Mouse (Mus musculus) neural tube, embryonic 13.5 days (tissue): Measurements from ENCODE around the gene Irf2. TPM values are rescaled to one million over a fixed set of nuclear protein-coding genes. Genes with fewer than 3 reads are reported as not detected.

ENCODE experiments used
- ATAC-seq: fragments of 200-750 bp; cut with Nextera tagmentation; 2 replicates; pipeline ENCODE4 v1.8.0; 2017; ENCODE audit warnings: low read depth, mild to moderate bottlenecking, moderate TSS enrichment, moderate library complexity
- H3K27ac ChIP-seq: fragments of 300-500 bp; sonication (generic); replicated peaks from 2 replicates; pipeline ENCODE4 v1.5.1; 2015; ENCODE audit warnings: moderate library complexity, mild to moderate bottlenecking, inconsistent platforms
- H3K27me3 ChIP-seq: fragments of 300-500 bp; sonication (generic); 2 replicates; pipeline ENCODE4 v1.6.1; 2015; ENCODE audit warnings: mild to moderate bottlenecking, inconsistent platforms
- H3K36me3 ChIP-seq: fragments of 300-500 bp; sonication (generic); 2 replicates; pipeline ENCODE4 v1.6.1; 2015; ENCODE audit warnings: mild to moderate bottlenecking, inconsistent platforms
- H3K4me1 ChIP-seq: fragments of 300-500 bp; sonication (generic); replicated peaks from 2 replicates; pipeline ENCODE4 v1.6.1; 2015; ENCODE audit warnings: inconsistent platforms
- H3K4me2 ChIP-seq: fragments of 300-500 bp; sonication (generic); 2 replicates; pipeline ENCODE4 v1.6.1; 2015; ENCODE audit warnings: inconsistent platforms, mild to moderate bottlenecking, moderate library complexity
- H3K4me3 ChIP-seq: fragments of 300-500 bp; sonication (generic); 2 replicates; pipeline ENCODE4 v1.5.1; 2015; ENCODE audit warnings: mild to moderate bottlenecking, inconsistent platforms
- H3K9ac ChIP-seq: fragments of 300-500 bp; sonication (generic); 2 replicates; pipeline ENCODE4 v1.6.1; 2015; ENCODE audit warnings: moderate library complexity, mild to moderate bottlenecking, inconsistent platforms
- H3K9me3 ChIP-seq: fragments of 300-500 bp; sonication (generic); 2 replicates; pipeline ENCODE4 v1.6.1; 2016; ENCODE audit warnings: inconsistent platforms
- WGBS: fragments of 180-500 bp; shearing (Covaris S2); methylation state at CpG from one replicate; pipeline ENCODE4 v1.1.7; 2015; 5-methylcytosine and 5-hydroxymethylcytosine counted together
- polyA plus RNA-seq: library from polyadenylated mRNA; unstranded; fragments of >200 nt; fragmentation: Nextera tagmentation; extraction: Ambion mirVana; gene quantifications from 2 replicates; pipeline ENCODE4 v1.2.1, GENCODE M21; 2015

The Irf2 gene
- polyA plus RNA-seq, 1 experiment from 2014 or later = 13.5 TPM

GRCm38 (mm10) chr8:46896704-46897103 is 157.2 kb downstream of the Irf2 start:
- no peak for ATAC-seq
- Histone ChIP-seq H3K4me2 (no peak overlapping the region), H3K36me3 (no peaks in the 10 kb centered on the region), H3K4me3 (no peak overlapping the region), H3K9ac (no peak overlapping the region), H3K4me1 (peaks cover 9% of the 10 kb centered on the region; the same call in 1 of the 2 replicates), H3K27me3 (no peaks in the 10 kb centered on the region), H3K9me3 (no peaks in the 10 kb centered on the region), H3K27ac (no peak overlapping the region)
- WGBS = 99% methylated on average over 3 of the region's 3 CpGs

Other genes with a start within 250 kb of the Irf2 start
- 7.1 and 10.3 TPM in 2 replicates for gene Cenpu, start 187.7 kb upstream of the Irf2 start, polyA plus RNA-seq
- gene Primpol, start 122.5 kb upstream of the Irf2 start, polyA plus RNA-seq = 7.5 and 8.0 TPM in 2 replicates
- gene Casp3, start 122.4 kb upstream of the Irf2 start, polyA plus RNA-seq = 213 and 218 TPM in 2 replicates
- gene Enpp6, start 247.2 kb downstream of the Irf2 start, polyA plus RNA-seq = 0.48 and 0.49 TPM in 2 replicates